Comparison of ENCODE assay signal across 14 mouse cellular contexts in the genomic region with DNA sequence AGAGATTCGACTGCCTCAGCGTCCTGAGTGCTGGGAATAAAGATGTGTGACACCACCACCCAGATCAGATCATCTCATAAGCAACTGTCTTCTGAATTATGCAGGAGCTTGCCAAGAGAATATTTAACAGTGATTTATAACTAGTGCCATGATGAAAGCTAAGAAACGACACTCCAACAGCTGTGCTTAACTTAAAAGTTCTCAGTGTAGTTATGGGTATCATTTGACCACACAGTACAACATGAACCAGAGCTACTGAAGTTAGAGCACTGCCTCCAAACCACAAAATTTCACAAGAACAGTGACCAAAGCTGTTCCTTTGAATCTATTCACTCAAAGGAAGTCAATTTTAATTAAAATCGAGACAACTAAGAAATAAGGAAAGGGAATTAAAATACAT.
"Had no signal": no experiment of that assay in that cellular context is flagged by ENCODE, and none has a peak within 500 bp of the region (broad histone marks: within the 10 kb centered on the region; RNA-seq: fewer than 3 reads in every experiment).

No protein-coding gene starts in this region.

- ATAC-seq: liver, embryonic 12.5 days had no signal

- H3K27ac ChIP-seq: limb, embryonic 15.5 days; liver, embryonic 12.5 days; midbrain, embryonic 10.5 days; neural tube, embryonic 13.5 days had no signal

- DNase-seq: kidney, adult 11 months; kidney, postnatal 14 days; layer of hippocampus, postnatal 36 days; lung, embryonic 14.5 days; lung, postnatal 14 days; midbrain, embryonic 14.5 days; retina, postnatal 1 day; right cerebral cortex, postnatal 14 days; thymus, adult 18-20 months; thymus, postnatal 14 days had no signal

- H3K4me3 ChIP-seq: limb, embryonic 15.5 days; liver, embryonic 12.5 days; midbrain, embryonic 10.5 days; neural tube, embryonic 13.5 days had no signal
